Mouse (Mus musculus): ENCODE results near the gene Il2ra. TPM values are rescaled to one million over a fixed set of nuclear protein-coding genes. Genes with fewer than 3 reads are reported as not detected.

Gene Il2ra
- polyA plus RNA-seq, 1 experiment from 2014 or later: 0.10 TPM

DNA sequence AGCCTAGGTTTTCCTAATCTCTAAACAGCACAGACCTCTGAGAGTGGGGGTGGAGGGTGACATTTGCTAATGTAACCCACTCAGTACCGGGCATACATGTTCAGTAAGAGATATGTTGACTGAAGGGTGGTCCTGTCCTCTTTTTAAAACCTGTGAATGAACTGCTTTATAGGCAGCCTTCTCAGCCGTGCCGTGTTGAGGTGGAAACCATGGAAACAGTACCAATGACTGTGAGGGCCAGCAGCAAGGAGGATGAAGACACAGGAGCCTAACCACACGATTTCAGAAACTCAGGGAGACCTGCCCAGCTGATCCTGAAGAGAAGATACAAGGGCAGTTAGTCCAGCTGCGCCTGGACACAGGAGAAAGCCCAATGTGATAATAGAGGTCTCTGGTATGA lies 90.4 kb downstream of the Il2ra start:
- no peak overlapping the region for H3K4me3 ChIP-seq (ENCODE audit: low read length)
- no peaks in the 10 kb centered on the region for H3K27me3 ChIP-seq (replicated peaks; ENCODE audit: control insufficient read depth, insufficient read depth, low read length)
- H3K27ac ChIP-seq (ENCODE audit: low read length): no peak overlapping the region
- H3K4me2 ChIP-seq (ENCODE audit: low read depth, low read length): no peak overlapping the region
- no peaks in the 10 kb centered on the region for H3K9me3 ChIP-seq (ENCODE audit: control insufficient read depth, low read length)
- no peak for ATAC-seq
- WGBS: 73% methylated on average over 5 of the region's 5 CpGs
- no peaks in the 10 kb centered on the region for H3K36me3 ChIP-seq (ENCODE audit: control insufficient read depth, insufficient read depth, low read length)
- H3K4me1 ChIP-seq (ENCODE audit: control insufficient read depth, insufficient read depth, low read length): no peaks in the 10 kb centered on the region
- no peak overlapping the region for H3K9ac ChIP-seq (ENCODE audit: low read depth, low read length)

DNA sequence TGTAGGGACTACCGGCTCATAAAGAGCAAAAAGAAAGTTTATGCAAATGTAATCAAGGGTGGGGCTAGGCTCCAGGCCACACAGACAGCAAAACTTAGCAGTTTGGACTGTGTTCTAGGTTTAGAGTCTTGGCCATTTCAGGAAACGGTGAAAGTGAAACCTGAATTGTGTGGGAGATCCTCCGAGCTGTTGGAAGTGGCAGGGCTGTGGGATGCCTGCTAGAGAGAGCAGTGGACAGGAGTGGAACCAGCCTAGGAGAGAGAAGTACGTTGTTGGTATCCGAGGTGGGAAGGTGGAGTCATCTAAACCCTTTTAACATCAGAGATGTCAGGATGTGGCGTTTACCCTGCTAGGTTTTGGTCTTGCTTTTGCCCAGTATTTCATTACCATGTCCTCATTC lies 93.2 kb downstream of the Il2ra start:
- H3K4me3 ChIP-seq (ENCODE audit: low read length): no peak overlapping the region
- ATAC-seq: no peak
- 77% methylated on average over 6 of the region's 6 CpGs for WGBS

DNA sequence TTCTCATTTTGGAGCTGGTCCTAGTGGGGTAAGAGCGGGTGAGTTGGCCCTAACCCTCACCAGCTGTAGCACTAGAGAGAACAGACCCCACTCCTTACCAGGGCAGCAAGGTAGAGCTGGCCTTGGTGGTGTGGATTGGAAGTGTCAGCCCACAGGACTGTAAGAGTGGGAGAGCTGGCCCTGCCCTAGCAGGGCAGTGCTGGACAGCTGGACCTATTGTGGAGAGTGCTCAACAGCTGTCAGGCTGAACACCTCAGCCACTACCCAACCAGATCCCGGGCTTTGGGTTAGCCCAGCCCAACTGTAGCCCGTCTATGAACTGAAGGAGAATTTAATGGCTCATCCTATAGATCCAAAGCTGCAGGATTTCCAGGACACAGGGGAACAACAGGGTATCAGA lies 96.2 kb downstream of the Il2ra start:
- H3K4me3 ChIP-seq (ENCODE audit: low read length): no peak overlapping the region
- H3K27ac ChIP-seq (ENCODE audit: low read length): no peak overlapping the region
- ATAC-seq: 0 out of 2 replicates have a peak, but pooled peaks have one; percentile 31
- no peak overlapping the region for H3K4me2 ChIP-seq (ENCODE audit: low read depth, low read length)
- H3K9ac ChIP-seq (ENCODE audit: low read depth, low read length): no peak overlapping the region
- no peaks in the 10 kb centered on the region for H3K9me3 ChIP-seq (ENCODE audit: control insufficient read depth, low read length)
- H3K36me3 ChIP-seq (ENCODE audit: control insufficient read depth, insufficient read depth, low read length): peaks cover 21% of the 10 kb centered on the region
- 86% methylated on average over 3 of the region's 3 CpGs for WGBS
- no peaks in the 10 kb centered on the region for H3K4me1 ChIP-seq (ENCODE audit: control insufficient read depth, insufficient read depth, low read length)
- H3K27me3 ChIP-seq (replicated peaks; ENCODE audit: control insufficient read depth, insufficient read depth, low read length): no peaks in the 10 kb centered on the region

More for the DNA sequence above, 93.2 kb downstream of the Il2ra start:
- H3K36me3 ChIP-seq (ENCODE audit: control insufficient read depth, insufficient read depth, low read length): peaks cover 3% of the 10 kb centered on the region; the same call in 1 of the 2 replicates
- H3K27ac ChIP-seq (ENCODE audit: low read length): no peak overlapping the region
- H3K4me1 ChIP-seq (ENCODE audit: control insufficient read depth, insufficient read depth, low read length): no peaks in the 10 kb centered on the region
- H3K27me3 ChIP-seq (replicated peaks; ENCODE audit: control insufficient read depth, insufficient read depth, low read length): no peaks in the 10 kb centered on the region
- H3K9me3 ChIP-seq (ENCODE audit: control insufficient read depth, low read length): no peaks in the 10 kb centered on the region
- H3K4me2 ChIP-seq (ENCODE audit: low read depth, low read length): no peak overlapping the region
- H3K9ac ChIP-seq (ENCODE audit: low read depth, low read length): no peak overlapping the region

DNA sequence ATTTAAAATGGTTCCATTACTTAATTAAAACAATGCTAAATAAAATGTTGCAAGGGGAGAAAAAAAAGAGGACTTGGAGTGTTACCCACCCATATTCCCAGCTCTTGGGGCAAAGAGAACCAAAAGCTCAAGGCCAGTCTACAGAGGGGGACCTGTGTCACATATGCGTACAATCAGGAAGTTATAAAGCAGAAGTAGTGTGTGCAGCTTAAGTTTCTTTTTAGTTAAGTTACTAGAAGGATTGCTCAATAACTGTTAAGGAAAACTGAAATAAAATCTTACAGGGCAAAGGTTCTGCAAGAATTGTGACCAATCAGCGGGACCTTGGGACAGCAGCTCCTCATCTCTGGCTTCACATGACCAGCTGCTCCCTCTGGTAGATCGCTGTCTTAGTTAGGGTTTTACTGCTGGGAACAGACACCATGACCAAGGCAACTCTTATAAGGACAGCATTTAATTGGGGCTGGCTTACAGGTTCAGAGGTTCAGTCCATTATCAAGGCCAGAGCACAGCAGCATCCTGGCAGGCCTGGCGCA lies 97.0 kb downstream of the Il2ra start:
- Histone ChIP-seq H3K27ac (ENCODE audit: low read length) (no peak overlapping the region), H3K4me3 (ENCODE audit: low read length) (no peak overlapping the region), H3K4me1 (ENCODE audit: control insufficient read depth, insufficient read depth, low read length) (no peaks in the 10 kb centered on the region), H3K4me2 (ENCODE audit: low read depth, low read length) (no peak overlapping the region), H3K36me3 (ENCODE audit: control insufficient read depth, insufficient read depth, low read length) (peaks cover 21% of the 10 kb centered on the region), H3K9me3 (ENCODE audit: control insufficient read depth, low read length) (no peaks in the 10 kb centered on the region), H3K9ac (ENCODE audit: low read depth, low read length) (no peak overlapping the region), H3K27me3 (replicated peaks; ENCODE audit: control insufficient read depth, insufficient read depth, low read length) (no peaks in the 10 kb centered on the region)
- 86% methylated on average over 4 of the region's 4 CpGs for WGBS
- ATAC-seq: peak; percentile 85

Other genes with a start within 250 kb of the Il2ra start
- gene Pfkfb3, start 88.7 kb upstream of the Il2ra start, polyA plus RNA-seq (2015; fragmentation: Nextera tagmentation; extraction: Ambion mirVana): 14.5 and 16.2 TPM in 2 replicates
- 105 and 115 TPM in 2 replicates for gene Rbm17, start 38.7 kb upstream of the Il2ra start, polyA plus RNA-seq (2015; fragmentation: Nextera tagmentation; extraction: Ambion mirVana)
- not detected in 2 replicates for gene Gm17490, start 16.5 kb upstream of the Il2ra start, polyA plus RNA-seq (2015; fragmentation: Nextera tagmentation; extraction: Ambion mirVana)
- gene Il15ra, start 62.5 kb downstream of the Il2ra start, polyA plus RNA-seq (2015; fragmentation: Nextera tagmentation; extraction: Ambion mirVana): 2.0 and 2.2 TPM in 2 replicates
- 108 and 112 TPM in 2 replicates for gene Fbh1, start 134.8 kb downstream of the Il2ra start, polyA plus RNA-seq (2015; fragmentation: Nextera tagmentation; extraction: Ambion mirVana)
- gene Ankrd16, start 135.1 kb downstream of the Il2ra start, polyA plus RNA-seq (2015; fragmentation: Nextera tagmentation; extraction: Ambion mirVana): 37.3 and 38.4 TPM in 2 replicates

Data from intestine, embryonic 16.5 days (tissue).